Mouse (Mus musculus) v-Abl transformed pro-B cells (cell line): ENCODE results near the gene Olfr1357.
"Not testable (repeated sequence)": the region's sequence is repeated elsewhere in the genome, so short reads cannot be mapped to it uniquely, and the experiment has no call there.

Source experiments
- in situ Hi-C, 2 experiments: fragments of 400-800 bp; cut with MboI; formaldehyde crosslinking; loops; one replicate each; pipeline ENCODE4 v1.15.1; 2025; ENCODE audit not compliant: unreplicated experiment in 2 of 2

The Olfr1357 gene

GRCm38 (mm10) chr10:78617974-78618373, at the start of gene Olfr1357:
TSS of gene Olfr1357 (minus strand) at chr10:78618074.
- in situ Hi-C loops = no loop called here

DNA sequence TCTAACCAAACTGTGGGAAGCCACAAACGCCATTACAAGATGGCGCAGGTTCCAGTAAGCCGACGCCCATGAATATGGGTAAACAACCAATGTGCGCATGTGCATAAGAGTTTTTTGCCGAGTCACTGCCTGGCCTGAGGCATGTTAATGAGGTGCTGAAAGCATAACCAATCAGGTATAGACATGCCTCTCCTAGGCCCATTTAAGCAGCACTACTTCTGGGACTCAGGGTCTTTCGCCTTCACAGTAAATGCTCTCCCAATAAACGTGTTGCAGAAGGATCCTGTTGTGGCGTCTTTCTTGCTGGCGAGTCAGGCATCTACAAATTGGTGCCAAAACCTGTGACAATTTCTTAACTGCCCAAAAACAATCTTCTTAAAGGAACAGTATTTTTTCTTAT, 48.8 kb upstream of the Olfr1357 start:
- in situ Hi-C loops = not testable (repeated sequence)

- in situ Hi-C loops = no loop called here
Measured at GRCm38 (mm10) chr10:78664546-78664945, 46.7 kb upstream of the Olfr1357 start.

DNA sequence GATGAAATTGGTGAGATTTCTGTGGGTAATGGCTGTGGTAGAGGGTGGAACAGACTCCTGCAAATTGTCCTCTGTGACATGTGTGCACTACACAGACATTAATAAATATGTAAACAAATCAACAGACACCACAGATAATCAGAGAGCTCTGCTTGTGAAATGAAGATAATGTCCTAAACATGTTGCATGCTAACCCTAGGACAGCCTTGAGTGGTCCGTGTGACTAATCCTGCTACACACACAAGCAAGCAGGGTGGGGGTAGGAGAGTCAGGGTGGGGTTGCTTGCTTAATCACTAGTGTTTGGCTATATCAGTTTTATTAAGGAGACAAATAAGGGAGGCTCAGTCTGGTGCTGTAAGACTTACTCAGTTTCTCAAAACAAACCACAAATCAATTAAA, 43.3 kb upstream of the Olfr1357 start:
- in situ Hi-C loops = no loop called here

DNA sequence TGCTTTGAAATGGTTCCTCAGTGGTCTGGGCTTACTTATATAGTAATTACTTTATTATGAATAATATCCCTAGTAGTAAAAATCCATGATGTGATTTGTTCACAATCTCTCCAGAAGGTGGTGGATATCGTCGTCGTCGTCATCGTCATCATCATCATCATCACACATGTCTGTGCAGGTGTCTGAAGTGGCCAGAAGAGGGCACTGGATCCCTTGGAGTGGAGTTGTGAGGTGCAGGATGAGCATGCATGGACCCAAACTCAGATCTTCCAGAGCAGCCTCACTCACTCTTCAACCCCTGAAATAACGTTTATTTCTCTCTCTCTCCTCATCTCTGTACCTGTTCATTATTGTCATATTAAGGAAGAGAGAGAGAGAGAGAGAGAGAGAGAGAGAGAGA, 14.4 kb upstream of the Olfr1357 start:
- in situ Hi-C loops = no loop called here

DNA sequence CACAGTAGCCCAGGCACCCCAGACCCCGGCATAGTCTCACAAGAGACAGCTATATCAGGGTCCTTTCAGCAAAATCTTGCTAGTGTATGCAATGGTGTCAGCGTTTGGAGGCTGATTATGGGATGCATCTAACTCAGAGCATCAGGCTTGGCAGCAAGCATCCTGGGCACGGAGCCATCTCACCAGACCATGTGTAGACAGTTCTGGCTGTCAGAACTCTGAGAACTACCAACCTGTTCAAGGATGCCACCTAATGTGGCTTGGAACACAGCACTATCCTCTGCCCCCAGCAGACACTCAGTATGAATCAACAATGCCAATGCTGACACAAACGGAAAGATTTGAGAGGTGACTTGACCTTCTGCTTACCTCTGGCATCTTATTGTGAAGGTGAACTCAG, 12.3 kb upstream of the Olfr1357 start:
- in situ Hi-C loops = no loop called here

DNA sequence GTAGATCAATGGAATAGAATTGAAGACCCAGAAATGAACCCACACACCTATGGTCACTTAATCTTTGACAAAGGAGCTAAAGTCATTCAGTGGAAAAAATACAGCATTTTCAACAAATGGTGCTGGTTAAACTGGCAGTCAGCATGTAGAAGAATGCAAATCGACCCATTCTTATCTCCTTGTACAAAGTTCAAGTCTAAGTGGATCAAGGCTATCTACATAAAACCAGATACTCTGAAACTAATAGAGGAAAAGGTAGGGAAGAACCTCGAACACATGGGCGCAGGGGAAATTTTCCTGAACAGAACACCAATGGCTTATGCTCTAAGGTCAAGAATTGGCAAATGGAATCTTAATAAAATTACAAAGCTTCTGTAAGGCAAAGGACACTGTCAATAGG, 5.3 kb upstream of the Olfr1357 start:
- in situ Hi-C loops = not testable (repeated sequence)

DNA sequence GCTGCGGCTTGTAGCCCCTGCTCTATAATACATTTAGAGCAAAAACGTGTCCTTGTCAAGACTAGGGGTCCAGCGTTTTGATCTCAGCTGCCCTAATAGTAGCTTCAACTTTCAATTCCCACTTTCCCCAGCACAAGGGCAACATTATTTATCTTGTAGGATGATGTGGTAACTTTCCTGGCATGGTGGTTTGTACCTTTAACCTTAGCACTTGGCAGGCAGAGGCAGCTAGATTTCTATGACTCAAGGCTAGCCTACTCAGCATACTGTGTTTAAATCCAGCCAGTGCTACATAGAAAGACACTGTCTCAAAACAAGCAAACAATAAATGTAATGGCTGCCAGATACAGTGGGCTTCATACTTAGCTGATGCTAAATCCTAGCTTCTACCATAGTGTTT, 10.3 kb downstream of the Olfr1357 start:
- in situ Hi-C loops = no loop called here

DNA sequence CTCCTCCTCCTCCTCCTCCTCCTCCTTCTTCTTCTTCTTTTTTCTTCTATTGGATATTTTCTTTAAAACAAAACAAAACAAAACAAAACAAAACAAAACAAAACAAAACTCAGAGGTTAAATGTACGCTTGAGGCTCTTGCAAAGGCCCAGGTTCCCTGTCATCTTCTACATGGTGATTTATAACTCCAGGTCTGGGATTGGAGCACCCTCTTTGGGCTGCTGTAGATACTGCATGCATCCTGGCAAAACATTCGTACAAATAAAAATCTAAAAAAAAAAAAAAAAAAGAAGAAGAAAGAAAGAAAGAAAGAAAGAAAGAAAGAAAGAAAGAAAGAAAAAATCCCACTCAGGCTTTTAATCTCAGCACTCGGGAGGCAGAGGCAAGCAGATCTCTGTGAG, 12.8 kb downstream of the Olfr1357 start:
- in situ Hi-C loops = no loop called here

DNA sequence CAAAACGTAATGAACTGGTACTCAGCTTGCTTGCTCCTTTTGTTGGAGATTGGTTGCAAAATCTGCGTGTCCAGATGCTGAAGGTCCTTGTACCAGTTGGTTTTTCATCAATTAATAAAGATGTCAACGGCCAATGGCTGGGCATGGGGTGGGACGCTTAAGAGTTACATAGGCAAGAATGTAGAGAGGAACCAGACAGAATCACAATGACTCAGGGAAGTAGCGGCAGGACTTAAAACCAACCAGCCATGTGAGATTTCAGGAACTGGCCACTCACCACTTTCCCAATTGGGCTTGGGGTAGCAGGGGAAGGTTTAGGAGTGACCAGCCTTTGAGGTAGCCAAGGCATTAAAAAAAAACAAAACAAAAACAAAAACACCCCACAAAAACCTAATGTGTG, 18.0 kb downstream of the Olfr1357 start:
- in situ Hi-C loops = loop anchor here (5.0 to 25.0 kb wide), 5 partner anchors 78 to 988 kb away; partner anchors contain the start of genes Cstb (in 1 of the 2), Gm49325 (in 1 of the 2), Pfkl (in 1 of the 2) and Sumo3 (in 1 of the 2)

DNA sequence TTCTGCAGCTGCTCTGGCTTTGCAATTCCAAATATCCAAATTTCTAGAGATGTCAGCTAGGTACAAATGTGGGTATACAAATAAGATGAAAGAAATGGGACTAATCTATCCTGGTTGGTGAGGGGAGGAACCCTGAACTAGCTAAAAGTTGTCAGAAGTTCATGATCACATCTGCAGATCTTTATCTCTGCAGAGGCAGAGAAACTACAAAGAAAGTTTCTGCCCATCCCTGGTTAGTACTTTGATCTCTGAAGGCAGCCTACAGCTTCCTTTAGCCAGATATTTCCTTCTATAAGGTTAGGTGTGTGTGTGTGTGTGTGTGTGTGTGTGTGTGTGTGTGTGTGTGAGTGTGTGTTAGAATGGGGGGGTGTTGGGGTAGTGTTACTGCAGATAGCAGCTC, 23.3 kb downstream of the Olfr1357 start:
- in situ Hi-C loops = loop anchor here in 1 of 2 experiments (25.0 kb wide), 3 partner anchors 157 to 982 kb away; partner anchors contain the start of genes Cstb, Gm49325, Pfkl and Sumo3

- in situ Hi-C loops = loop anchor here in 1 of 2 experiments (25.0 kb wide), 3 partner anchors 157 to 982 kb away; partner anchors contain the start of genes Cstb, Gm49325, Pfkl and Sumo3
Measured at GRCm38 (mm10) chr10:78594157-78594556, 23.7 kb downstream of the Olfr1357 start.

DNA sequence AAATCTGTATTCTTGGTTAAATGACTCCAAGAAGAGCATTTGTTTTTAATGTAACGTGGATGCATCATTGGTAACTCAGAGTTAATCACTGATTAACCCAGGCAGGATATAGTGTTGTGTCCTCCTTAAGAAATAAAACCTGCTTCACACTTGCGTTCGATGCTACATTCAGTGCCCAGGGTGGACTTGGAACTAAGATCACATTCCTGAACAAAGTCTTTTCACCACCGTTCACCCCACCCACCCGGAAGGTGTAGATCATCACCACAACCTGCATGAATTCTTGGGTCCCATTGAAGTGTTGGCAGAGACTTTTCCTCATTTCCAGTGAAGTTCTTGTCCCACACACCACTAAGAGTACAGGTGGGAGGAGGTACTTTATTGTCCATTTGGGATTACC, 24.1 kb downstream of the Olfr1357 start:
- in situ Hi-C loops = loop anchor here in 1 of 2 experiments (25.0 kb wide), 3 partner anchors 156 to 981 kb away; partner anchors contain the start of genes Cstb, Gm49325, Pfkl and Sumo3

DNA sequence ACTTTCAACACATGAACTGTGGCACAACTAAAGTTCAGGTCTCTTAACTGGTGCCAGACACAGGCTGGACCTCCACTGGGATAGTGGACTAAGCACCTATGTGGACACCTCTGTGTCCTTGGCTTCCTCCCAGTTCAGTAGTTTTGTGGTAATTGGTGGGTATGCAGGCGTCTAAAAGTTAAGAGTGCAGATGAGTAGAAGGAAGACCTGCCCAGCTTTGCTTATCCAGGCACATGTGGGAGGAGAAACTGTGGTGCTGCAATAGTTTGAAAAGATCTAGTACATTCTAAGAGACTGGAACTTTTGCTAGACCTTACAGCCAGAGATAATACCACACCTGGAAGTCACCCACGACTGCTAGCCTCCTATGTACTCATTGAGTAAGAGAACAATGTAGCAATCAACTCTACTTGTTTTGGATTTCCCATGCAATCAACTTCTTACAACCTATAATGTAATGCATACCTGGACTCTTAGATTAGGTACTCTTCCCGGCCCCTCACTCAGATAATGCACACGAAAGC, 25.0 kb downstream of the Olfr1357 start:
- in situ Hi-C loops = loop anchor here in 1 of 2 experiments (25.0 kb wide), 3 partner anchors 156 to 981 kb away; partner anchors contain the start of genes Cstb, Gm49325, Pfkl and Sumo3

GRCm38 (mm10) chr10:78591406-78592328, 26.2 kb downstream of the Olfr1357 start, which contains the start of gene Syde1:
TSS of gene Syde1 (minus strand) at chr10:78591964.
- in situ Hi-C loops = loop anchor here in 1 of 2 experiments (25.0 kb wide), 3 partner anchors 154 to 979 kb away; partner anchors contain the start of genes Cstb, Gm49325, Pfkl and Sumo3

DNA sequence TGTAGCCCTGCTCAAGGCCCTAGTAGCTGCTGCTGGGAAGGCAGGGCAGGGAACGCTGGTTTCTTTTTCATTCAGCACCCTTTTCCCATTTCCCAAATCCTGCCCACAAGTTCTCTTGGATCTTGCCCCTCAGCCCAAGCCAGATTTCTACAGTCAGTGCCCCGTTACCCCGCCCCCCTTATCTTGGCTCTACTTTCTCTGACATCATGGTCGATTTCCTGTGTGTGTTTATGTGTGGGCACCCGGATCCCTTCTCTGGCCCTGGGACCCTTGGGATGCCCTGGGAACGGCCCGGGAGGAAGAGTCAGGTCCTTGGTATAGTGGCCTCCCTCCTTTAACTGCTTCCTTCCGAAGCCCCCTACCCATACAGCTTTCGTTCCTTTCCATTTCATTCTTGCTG, 27.1 kb downstream of the Olfr1357 start:
- in situ Hi-C loops = loop anchor here in 1 of 2 experiments (25.0 kb wide), 3 partner anchors 153 to 978 kb away; partner anchors contain the start of genes Cstb, Gm49325, Pfkl and Sumo3

DNA sequence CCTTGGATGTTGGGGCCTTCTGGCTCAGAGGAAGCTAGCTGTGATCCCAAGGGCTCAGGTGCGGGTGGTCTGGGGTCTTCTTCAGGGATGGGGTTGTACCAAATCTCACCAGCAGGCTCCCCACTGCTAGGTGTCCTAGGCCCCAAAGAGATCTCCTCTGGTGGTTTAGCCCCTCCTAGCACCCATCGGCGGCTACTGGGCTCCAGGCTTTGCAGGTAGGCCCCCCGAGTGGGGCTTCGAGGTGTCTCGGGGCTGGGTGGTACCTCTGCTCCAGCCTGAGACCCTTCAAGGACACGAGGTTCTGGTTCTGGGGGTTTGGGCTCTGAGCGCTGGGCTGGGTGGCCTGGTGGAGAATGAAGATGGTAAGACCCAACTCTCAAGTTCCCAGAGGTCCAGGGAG, 28.0 kb downstream of the Olfr1357 start:
- in situ Hi-C loops = loop anchor here in 1 of 2 experiments (25.0 kb wide), 3 partner anchors 153 to 978 kb away; partner anchors contain the start of genes Cstb, Gm49325, Pfkl and Sumo3

GRCm38 (mm10) chr10:78589291-78589690, 28.6 kb downstream of the Olfr1357 start:
- in situ Hi-C loops = loop anchor here in 1 of 2 experiments (25.0 kb wide), 3 partner anchors 152 to 977 kb away; partner anchors contain the start of genes Cstb, Gm49325, Pfkl and Sumo3

DNA sequence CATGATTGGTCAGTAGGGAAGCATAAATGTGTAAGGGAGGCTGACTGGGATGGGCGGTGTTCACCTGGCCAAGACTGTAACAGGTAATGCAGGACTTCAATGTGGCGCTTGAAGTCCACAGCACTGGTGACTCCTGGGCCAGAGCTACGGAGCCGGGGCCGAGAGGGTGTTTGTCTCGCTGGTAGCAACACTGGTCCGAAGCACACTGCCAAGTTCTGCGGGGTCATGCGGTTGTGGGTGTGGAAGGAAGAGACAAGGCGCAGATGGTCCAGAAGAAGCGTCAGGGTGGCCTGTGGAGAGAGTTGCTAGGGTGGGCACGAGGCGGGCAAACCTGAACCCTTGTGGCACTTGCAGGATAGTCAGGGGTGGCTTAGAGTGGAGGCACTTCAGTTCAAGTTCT, 31.8 kb downstream of the Olfr1357 start:
- in situ Hi-C loops = loop anchor here in 1 of 2 experiments (25.0 kb wide), 3 partner anchors 149 to 974 kb away; partner anchors contain the start of genes Cstb, Gm49325, Pfkl and Sumo3

GRCm38 (mm10) chr10:78585606-78586005, 32.3 kb downstream of the Olfr1357 start:
- in situ Hi-C loops = loop anchor here in 1 of 2 experiments (25.0 kb wide), 3 partner anchors 148 to 973 kb away; partner anchors contain the start of genes Cstb, Gm49325, Pfkl and Sumo3
